Mouse (Mus musculus) skeletal muscle tissue, postnatal 0 days (tissue): Measurements from ENCODE around the gene Ttc27. TPM values are rescaled to one million over a fixed set of nuclear protein-coding genes. Genes with fewer than 3 reads are reported as not detected.

Source experiments
- polyA plus RNA-seq: library from polyadenylated mRNA; unstranded; fragments of >200 nt; fragmentation: Nextera tagmentation; extraction: Ambion mirVana; gene quantifications from 2 replicates; pipeline ENCODE4 v1.2.1, GENCODE M21; 2015

Ttc27 gene
- 7.9 and 9.2 TPM in 2 replicates for polyA plus RNA-seq

GRCm38 (mm10) chr17:74717618-74718151, at the start of gene Ttc27:
Gene Ttc27, plus strand, starts transcription at chr17:74717732.

Other genes with a start within 250 kb of the Ttc27 start
- gene Yipf4, start 228.2 kb upstream of the Ttc27 start, polyA plus RNA-seq = 50.4 and 55.3 TPM in 2 replicates
- 48.4 and 50.8 TPM in 2 replicates for gene Birc6, start 189.4 kb upstream of the Ttc27 start, polyA plus RNA-seq